Mouse (Mus musculus) cerebellum, adult (tissue): Measurements from ENCODE around the gene Trmt1l.

Experiments
- ATAC-seq: cut with Nextera tagmentation; 2 replicates; pipeline ENCODE4 v1.9.2; 2017; ENCODE audit warnings: mild to moderate bottlenecking, moderate library complexity, mixed read lengths; ENCODE audit not compliant: insufficient number of reproducible peaks, low FRiP score, low TSS enrichment

The Trmt1l gene

DNA sequence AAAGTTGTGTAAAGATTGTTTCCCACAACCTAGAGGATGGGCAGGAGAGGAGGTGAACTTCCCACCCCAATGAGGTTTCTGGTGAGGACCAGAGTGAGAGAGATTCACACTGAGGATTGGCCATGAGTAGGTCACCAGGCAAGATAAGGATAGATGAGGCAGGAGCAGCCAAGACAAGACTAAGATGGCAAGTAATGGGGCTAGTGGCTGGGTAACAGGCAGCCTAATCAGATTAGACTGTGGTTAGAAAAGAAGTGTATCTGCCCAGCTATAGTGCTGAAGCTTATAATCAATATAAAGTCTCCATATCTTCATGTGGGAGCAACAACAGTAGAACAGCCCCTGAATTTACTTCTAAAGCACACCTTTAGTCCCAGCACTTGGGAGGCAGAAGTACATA lies 65.5 kb downstream of the Trmt1l start:
- no peak for ATAC-seq

DNA sequence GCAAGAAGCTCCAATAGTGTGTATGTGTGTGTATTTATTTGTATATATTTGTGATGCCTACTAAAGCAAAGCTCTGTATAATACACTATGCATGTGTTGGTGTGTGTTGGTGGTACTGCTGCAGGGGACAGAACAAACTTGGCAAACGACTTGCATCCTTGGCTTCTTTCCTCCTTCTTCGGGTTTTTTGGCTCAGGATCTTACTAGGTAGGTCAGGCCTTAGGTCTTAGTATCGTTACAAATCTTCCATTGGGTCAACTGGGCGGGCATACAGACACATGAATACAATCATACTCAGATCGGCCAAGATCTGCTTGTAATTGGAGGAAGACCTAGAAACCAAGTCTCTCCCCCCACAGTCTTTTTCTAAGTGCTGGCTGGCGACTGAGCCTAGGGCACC lies 66.4 kb downstream of the Trmt1l start:
- no peak for ATAC-seq

- no peak for ATAC-seq
These were observed 67.4 kb downstream of the Trmt1l start for GRCm38 (mm10) chr1:151495635-151496285.

DNA sequence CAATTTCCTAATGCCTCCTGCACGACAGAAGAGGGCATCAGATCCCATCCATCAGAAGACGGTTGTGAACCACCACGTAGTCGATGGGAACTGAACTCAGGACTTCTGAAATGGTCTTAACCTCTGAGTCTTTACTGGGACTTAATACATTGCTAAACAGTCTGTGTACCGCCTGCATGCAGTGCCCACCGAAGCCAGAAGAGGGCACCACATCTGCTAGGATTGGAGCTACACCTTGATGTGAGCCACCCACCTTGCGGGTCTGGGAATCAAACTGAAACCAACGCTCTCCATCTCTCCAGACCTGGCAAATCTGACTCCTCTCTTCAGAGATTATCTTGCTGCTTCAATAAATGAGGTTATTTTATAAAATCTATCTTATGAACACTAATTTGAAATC lies 68.7 kb downstream of the Trmt1l start:
- ATAC-seq = no peak

DNA sequence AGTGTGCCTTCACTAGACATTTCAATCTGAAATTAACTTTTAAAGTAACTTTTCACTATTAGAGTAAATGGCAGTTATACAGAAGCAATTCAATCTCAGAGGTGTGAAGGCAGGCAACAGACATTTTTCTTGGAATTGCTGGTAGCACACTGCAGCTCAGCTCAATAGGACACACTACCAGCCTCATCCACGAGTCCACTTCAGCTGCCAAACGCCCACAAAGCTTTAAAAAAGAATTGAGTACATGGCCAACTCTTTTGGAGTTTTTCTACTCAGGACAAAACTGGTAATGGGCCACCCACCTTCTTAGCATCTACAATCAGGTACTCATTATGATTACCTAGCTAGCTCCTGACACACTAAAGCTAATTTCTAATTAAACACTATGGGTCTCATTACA lies 69.6 kb downstream of the Trmt1l start:
- ATAC-seq = no peak

- ATAC-seq = no peak
These were observed 70.0 kb downstream of the Trmt1l start for GRCm38 (mm10) chr1:151498381-151498780.

DNA sequence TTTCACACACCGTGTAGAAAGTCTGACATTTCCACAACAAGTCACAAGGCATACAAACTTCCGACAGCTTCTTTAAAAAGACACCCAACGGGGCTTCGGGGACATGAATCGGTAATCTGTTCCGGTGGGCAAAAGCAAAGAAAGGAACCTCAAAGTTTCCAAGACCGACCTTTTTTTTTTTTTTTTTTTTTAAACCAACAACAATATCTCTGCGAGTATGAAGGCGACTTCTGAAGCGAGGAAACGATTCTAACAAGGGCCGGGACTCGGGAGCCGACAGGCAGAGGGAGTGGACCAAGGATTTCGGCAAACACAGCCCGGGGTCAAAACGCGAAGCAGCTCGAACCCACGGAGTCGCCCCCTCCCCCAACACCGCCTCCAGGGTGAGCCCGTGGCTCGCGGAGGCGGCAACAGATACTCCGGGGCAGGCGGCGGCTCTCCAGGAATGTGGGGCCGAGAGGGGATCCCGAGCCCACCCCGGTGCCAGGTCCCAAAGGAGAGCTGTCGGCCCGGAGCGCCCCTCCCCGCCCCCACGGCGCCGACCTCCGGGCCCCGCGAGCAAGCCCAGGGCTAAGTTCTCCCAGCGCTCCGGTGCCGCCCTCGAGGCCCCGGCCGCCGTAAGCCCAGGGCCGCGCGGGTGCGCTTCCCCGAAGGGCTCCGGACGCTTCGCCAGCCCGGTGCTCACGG lies 71.6 kb downstream of the Trmt1l start:
- peak; percentile 24 for ATAC-seq

GRCm38 (mm10) chr1:151500531-151501361 lies 72.4 kb downstream of the Trmt1l start, which contains the start of gene Rnf2:
Gene Rnf2, minus strand, starts transcription at chr1:151500955.
- peak; percentile 91 for ATAC-seq
